Mouse (Mus musculus): Measurements from ENCODE around the gene Actrt3. TPM values are rescaled to one million over a fixed set of nuclear protein-coding genes. Genes with fewer than 3 reads are reported as not detected.
"Not testable (repeated sequence)": the region's sequence is repeated elsewhere in the genome, so short reads cannot be mapped to it uniquely, and the experiment has no call there.

Gene Actrt3
- total RNA-seq, 2 experiments from 2014 or later = not detected

GRCm38 (mm10) chr3:30573549-30573948 lies 26.2 kb downstream of the Actrt3 start:
- DNase-seq = no peak

DNA sequence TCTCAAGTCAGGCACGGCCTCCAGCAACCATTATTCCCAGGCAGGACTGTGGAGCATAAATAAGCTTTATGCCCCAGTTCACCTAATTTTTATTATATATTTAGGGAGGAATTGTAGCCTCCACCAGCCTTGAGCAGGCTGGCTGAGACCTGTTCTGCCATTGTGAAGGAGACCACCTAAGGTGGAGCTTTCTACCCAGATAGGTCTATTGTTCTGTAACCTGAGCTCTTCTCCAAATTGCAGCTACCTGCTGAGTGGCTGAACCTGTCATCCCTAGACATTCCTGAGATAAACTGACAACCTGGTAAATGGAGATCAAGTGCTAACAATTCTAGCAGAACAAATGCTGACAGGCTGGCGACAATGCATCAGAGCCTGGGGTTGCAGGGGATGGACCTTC lies 33.4 kb downstream of the Actrt3 start:
- DNase-seq = not testable (repeated sequence)

- DNase-seq = no peak
Measured at GRCm38 (mm10) chr3:30560677-30561314, 38.9 kb downstream of the Actrt3 start.

- DNase-seq = no peak
Measured at GRCm38 (mm10) chr3:30553741-30554140, 46.0 kb downstream of the Actrt3 start.

DNA sequence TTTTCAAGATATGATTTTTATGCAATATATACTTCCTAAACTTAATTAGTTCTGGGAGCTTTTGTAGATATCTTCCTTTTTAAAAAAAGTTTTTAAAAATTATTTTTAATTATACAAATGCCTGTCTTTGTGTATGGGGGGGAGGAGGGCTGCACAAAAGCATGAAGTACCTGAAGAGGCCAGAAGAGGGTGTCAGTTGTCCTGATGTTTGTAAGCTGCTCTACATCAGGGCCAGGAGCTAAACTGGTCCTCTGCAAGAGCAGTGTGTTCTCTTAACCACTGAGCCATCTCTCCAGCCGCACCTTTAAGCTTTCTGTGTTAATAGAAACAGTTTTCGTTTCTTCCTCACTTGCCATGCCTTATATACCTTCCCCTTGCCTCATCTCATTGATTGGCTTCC lies 49.5 kb downstream of the Actrt3 start:
- no peak for DNase-seq

- DNase-seq = no peak
Measured at GRCm38 (mm10) chr3:30548928-30549327, 50.8 kb downstream of the Actrt3 start.

DNA sequence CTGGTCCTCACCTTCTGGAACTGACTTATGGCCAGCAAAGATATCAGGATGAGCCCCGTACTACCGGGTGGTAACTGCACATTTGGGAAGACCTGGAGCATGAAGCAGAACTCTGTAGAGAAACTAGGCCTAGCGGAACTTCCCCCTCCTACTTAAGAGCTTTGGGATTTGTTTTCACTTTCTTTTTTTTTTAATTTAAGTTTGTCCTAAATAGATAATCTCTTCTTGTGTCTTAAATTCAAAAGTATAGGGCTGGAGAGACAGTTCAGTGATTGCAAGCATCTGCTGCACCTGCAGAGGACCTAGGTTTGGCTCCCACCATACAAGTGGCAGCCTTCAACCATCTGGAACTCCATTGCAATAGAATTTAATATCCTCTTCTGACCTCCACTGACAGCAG lies 51.8 kb downstream of the Actrt3 start, which contains the start of gene Mecom:
Gene Mecom, minus strand, starts transcription at position 101 of the 400 bp plus-strand sequence.
- no peak for DNase-seq

Other genes starting within 250 kb of the Actrt3 start
- 1 to 10 TPM; 6.4 TPM for gene Mecom, start 51.9 kb downstream of the Actrt3 start, total RNA-seq (2021)
- 10 to 100 TPM; 19.0 to 24.1 TPM for gene Mynn, start 2.1 kb upstream of the Actrt3 start, total RNA-seq (2021)
- gene Lrriq4, start 44.6 kb upstream of the Actrt3 start, total RNA-seq (2021) = not detected
- gene Lrrc34, start 47.9 kb upstream of the Actrt3 start, total RNA-seq (2021) = under 1 TPM in 1 of 2 experiments, not detected in 1; 0.13 TPM
- not detected for gene Lrrc31, start 99.9 kb upstream of the Actrt3 start, total RNA-seq (2021)
- not detected for gene Samd7, start 146.4 kb upstream of the Actrt3 start, total RNA-seq (2021)
- 100 to 1,000 TPM in 1 of 2 experiments, 10 to 100 TPM in 1; 97.2 to 105 TPM for gene Sec62, start 192.9 kb upstream of the Actrt3 start, total RNA-seq (2021)

Measured in adrenal gland, postnatal 36 days (tissue).